Comparison of ENCODE assay signal across 11 mouse cellular contexts in the genomic region with DNA sequence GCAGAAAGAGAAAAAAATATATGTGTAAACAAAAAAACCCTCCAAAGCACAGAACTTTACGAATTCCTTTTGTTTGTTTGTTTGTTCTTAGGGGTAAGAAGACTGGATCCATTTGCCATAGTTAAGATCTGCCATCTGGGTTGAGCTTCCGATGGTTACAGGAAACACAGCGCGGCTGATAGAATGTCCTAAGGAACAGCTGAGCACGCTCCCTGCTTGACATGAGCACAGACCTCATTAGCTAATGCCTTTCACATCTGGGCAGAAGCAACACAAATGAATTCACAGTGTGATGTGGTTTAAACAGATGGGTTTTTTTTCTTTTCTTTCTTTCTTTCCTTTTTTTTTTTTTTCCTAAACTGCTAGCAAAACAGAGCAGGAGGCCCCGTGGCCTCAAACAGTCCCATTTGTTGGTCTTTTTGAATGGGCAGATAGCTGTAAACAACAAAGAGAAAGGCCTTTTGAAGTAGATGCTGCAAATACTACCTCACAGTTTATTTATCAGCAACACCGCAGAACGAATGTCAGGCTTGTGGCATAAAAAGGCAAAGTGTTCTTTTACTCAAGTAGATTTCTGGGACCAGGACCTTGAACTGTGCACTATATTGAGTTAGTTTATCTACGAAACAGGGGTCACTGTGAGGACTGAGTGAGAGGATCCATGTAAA.
DNase-seq lines count a peak whose midpoint lies in the region; ATAC-seq and TF ChIP-seq lines count a peak whose summit lies in the region.
"Had no signal": no experiment of that assay in that cellular context is flagged by ENCODE, and none has a peak within 500 bp of the region (broad histone marks: within the 10 kb centered on the region; RNA-seq: fewer than 3 reads in every experiment).

No protein-coding gene starts in this region.

- TF ChIP-seq POLR2A in thymus, adult 2 months (IDR thresholded peaks at IDR 0.05; ENCODE audit: control insufficient read depth, extremely low read depth, insufficient read depth, low read length, poor library complexity), result no peak

- no peak overlapping the region for H3K9ac ChIP-seq in hindbrain, embryonic 13.5 days
- H3K9ac ChIP-seq in hindbrain, embryonic 16.5 days (ENCODE audit: low read depth, low read length), result no peak overlapping the region
- no peak overlapping the region for H3K9ac ChIP-seq in heart, postnatal 0 days (replicated peaks; ENCODE audit: low read depth, low read length)
- H3K9ac ChIP-seq: liver, embryonic 15.5 days had no signal

- no peak overlapping the region for H3K4me3 ChIP-seq in hindbrain, embryonic 13.5 days
- no peak overlapping the region for H3K4me3 ChIP-seq in hindbrain, embryonic 16.5 days (ENCODE audit: low read length)
- H3K4me3 ChIP-seq in thymus, adult 2 months (ENCODE audit: control insufficient read depth, insufficient read depth, low read length), result no peak overlapping the region
- no peak overlapping the region for H3K4me3 ChIP-seq in heart, postnatal 0 days (ENCODE audit: low read depth, low read length)
- H3K4me3 ChIP-seq: liver, embryonic 15.5 days had no signal

- no peak for TF ChIP-seq CTCF in thymus, adult 2 months (IDR thresholded peaks at IDR 0.05; ENCODE audit: borderline replicate concordance, control insufficient read depth, extremely low read depth, insufficient read depth, low read length, poor library complexity)
- TF ChIP-seq CTCF in heart, postnatal 0 days (IDR thresholded peaks at IDR 0.05; ENCODE audit: low read depth), result no peak

- DNase-seq in thymus, adult 2 months, result peak; percentile 15
- no peak for DNase-seq in thymus, adult 18-20 months
- no peak for DNase-seq in heart, postnatal 0 days (ENCODE audit: low spot score)
- peak; percentile 17 for DNase-seq in thymus, postnatal 25 days
- no peak for DNase-seq in kidney, adult 11 months
- DNase-seq: adrenal gland, adult 8-10 months; cerebellum, postnatal 10 days had no signal

- no peak for TF ChIP-seq EP300 in heart, postnatal 0 days (IDR thresholded peaks at IDR 0.05; ENCODE audit: low read depth)

- 29% methylated on average over 9 of the region's 9 CpGs for WGBS in hindbrain, embryonic 13.5 days
- WGBS in hindbrain, embryonic 16.5 days, result 28% methylated on average over 9 of the region's 9 CpGs
- WGBS in thymus, adult 2 months, result 19% methylated on average over 9 of the region's 9 CpGs
- WGBS in heart, postnatal 0 days, result 55% methylated on average over 9 of the region's 9 CpGs

- no peaks in the 10 kb centered on the region for H3K36me3 ChIP-seq in hindbrain, embryonic 13.5 days
- H3K36me3 ChIP-seq in hindbrain, embryonic 16.5 days (ENCODE audit: control insufficient read depth, insufficient read depth, low read length), result no peaks in the 10 kb centered on the region
- no peaks in the 10 kb centered on the region for H3K36me3 ChIP-seq in thymus, adult 2 months (ENCODE audit: control insufficient read depth, insufficient read depth, low read length)
- H3K36me3 ChIP-seq in heart, postnatal 0 days (replicated peaks; ENCODE audit: control insufficient read depth, insufficient read depth, low read length), result no peaks in the 10 kb centered on the region
- H3K36me3 ChIP-seq: liver, embryonic 15.5 days had no signal

- peak overlapping the region; percentile 64 for H3K27ac ChIP-seq in hindbrain, embryonic 13.5 days
- no peak overlapping the region for H3K27ac ChIP-seq in hindbrain, embryonic 16.5 days (ENCODE audit: low read depth, low read length)
- no peak overlapping the region for H3K27ac ChIP-seq in thymus, adult 2 months (ENCODE audit: control insufficient read depth, insufficient read depth, low read length)
- H3K27ac ChIP-seq in heart, postnatal 0 days (ENCODE audit: low read depth), result peak overlapping the region; percentile 39; the same call in 1 of the 2 replicates
- H3K27ac ChIP-seq: liver, embryonic 15.5 days had no signal

- H3K27me3 ChIP-seq in hindbrain, embryonic 13.5 days, result no peaks in the 10 kb centered on the region
- H3K27me3 ChIP-seq in hindbrain, embryonic 16.5 days (replicated peaks; ENCODE audit: control insufficient read depth, insufficient read depth, low read length), result no peaks in the 10 kb centered on the region
- no peaks in the 10 kb centered on the region for H3K27me3 ChIP-seq in thymus, adult 2 months (ENCODE audit: control insufficient read depth, insufficient read depth, low read length)
- no peaks in the 10 kb centered on the region for H3K27me3 ChIP-seq in heart, postnatal 0 days (ENCODE audit: control insufficient read depth, insufficient read depth, low read length)
- H3K27me3 ChIP-seq: liver, embryonic 15.5 days had no signal

- H3K4me1 ChIP-seq in hindbrain, embryonic 13.5 days (replicated peaks), result peaks cover 26% of the 10 kb centered on the region
- H3K4me1 ChIP-seq in hindbrain, embryonic 16.5 days (ENCODE audit: control insufficient read depth, insufficient read depth, low read depth, low read length), result peaks cover 9% of the 10 kb centered on the region; the same call in 1 of the 2 replicates
- H3K4me1 ChIP-seq in thymus, adult 2 months (replicated peaks; ENCODE audit: control insufficient read depth, insufficient read depth, low read length), result peaks cover 14% of the 10 kb centered on the region
- H3K4me1 ChIP-seq in heart, postnatal 0 days (ENCODE audit: control insufficient read depth, insufficient read depth), result peaks cover 14% of the 10 kb centered on the region; the same call in 1 of the 2 replicates

- H3K4me2 ChIP-seq in hindbrain, embryonic 13.5 days, result no peak overlapping the region
- H3K4me2 ChIP-seq in hindbrain, embryonic 16.5 days (ENCODE audit: low read length), result no peak overlapping the region
- H3K4me2 ChIP-seq in heart, postnatal 0 days (ENCODE audit: low read depth, low read length), result no peak overlapping the region
- H3K4me2 ChIP-seq: liver, embryonic 15.5 days had no signal

- H3K9me3 ChIP-seq in hindbrain, embryonic 13.5 days, result no peaks in the 10 kb centered on the region
- H3K9me3 ChIP-seq in hindbrain, embryonic 16.5 days (ENCODE audit: control insufficient read depth, low read length), result no peaks in the 10 kb centered on the region
- H3K9me3 ChIP-seq in heart, postnatal 0 days (replicated peaks; ENCODE audit: control insufficient read depth, low read length), result no peaks in the 10 kb centered on the region
- H3K9me3 ChIP-seq: liver, embryonic 15.5 days had no signal

- ATAC-seq in hindbrain, embryonic 13.5 days (ENCODE audit: low FRiP score), result no peak
- ATAC-seq in hindbrain, embryonic 16.5 days, result no peak
- ATAC-seq in heart, postnatal 0 days (ENCODE audit: insufficient read depth, low read depth), result peak; percentile 39; the same call in 1 of the 2 replicates
- no peak for ATAC-seq in frontal cortex, adult (ENCODE audit: low TSS enrichment)

Comparison
In these comparisons a context has a peak if more than half of its experiments do, and no peak if none do; other contexts are left out.
1. H3K27ac ChIP-seq: peak in hindbrain, embryonic 13.5 days (single experiment) and heart, postnatal 0 days (single experiment); none in hindbrain, embryonic 16.5 days (single experiment) and thymus, adult 2 months (single experiment).
2. DNase-seq: peak in thymus, adult 2 months (single experiment) and thymus, postnatal 25 days (single experiment); none in thymus, adult 18-20 months (0 of 2), heart, postnatal 0 days (single experiment) and kidney, adult 11 months (single experiment).